Comparison of ENCODE assay signal across 8 mouse cellular contexts in genomic region chr1:75052091-75052490, GRCm38 (mm10).
DNase-seq lines count a peak whose midpoint lies in the region; ATAC-seq lines count a peak whose summit lies in the region.

No protein-coding gene starts in this region.

- peak; percentile 20 for DNase-seq in gastrocnemius, adult 18-20 months (ENCODE audit: low spot score)
- DNase-seq in gastrocnemius, postnatal 36 days, result no peak
- DNase-seq in lung, postnatal 10 days, result peak; percentile 27
- DNase-seq in lung, adult 18-20 months, result no peak
- DNase-seq in cerebellum, postnatal 10 days, result peak; percentile 49 to 65
- peak; percentile 21 for DNase-seq in right cerebral cortex, postnatal 14 days
- DNase-seq in frontal cortex, postnatal 10 days (ENCODE audit: low spot score in 2 of 2), result no peak

- no peak for ATAC-seq in inflammation-experienced regulatory T-cells, adult 6 months

- intact Hi-C loops in gastrocnemius, postnatal 36 days (cut with DNase I), result no loop called here

Comparison
In these comparisons a context has a peak if more than half of its experiments do, and no peak if none do; other contexts are left out.
1. DNase-seq: peak in gastrocnemius, adult 18-20 months (single experiment), lung, postnatal 10 days (single experiment), cerebellum, postnatal 10 days (2 of 2) and right cerebral cortex, postnatal 14 days (single experiment); none in gastrocnemius, postnatal 36 days (0 of 2), lung, adult 18-20 months (0 of 2) and frontal cortex, postnatal 10 days (0 of 2).